Mouse (Mus musculus) heart, postnatal 0 days (tissue): Measurements from ENCODE around the gene Gpam.

ENCODE experiments used
- CTCF ChIP-seq: IDR thresholded peaks from 2 replicates; pipeline ENCODE4 v1.5.1; 2016; ENCODE audit warnings: antibody characterized with exemption, control low read depth, low read depth
- EP300 ChIP-seq: IDR thresholded peaks from 2 replicates; pipeline ENCODE4 v1.6.1; 2016; ENCODE audit warnings: antibody characterized with exemption, low read depth

DNA sequence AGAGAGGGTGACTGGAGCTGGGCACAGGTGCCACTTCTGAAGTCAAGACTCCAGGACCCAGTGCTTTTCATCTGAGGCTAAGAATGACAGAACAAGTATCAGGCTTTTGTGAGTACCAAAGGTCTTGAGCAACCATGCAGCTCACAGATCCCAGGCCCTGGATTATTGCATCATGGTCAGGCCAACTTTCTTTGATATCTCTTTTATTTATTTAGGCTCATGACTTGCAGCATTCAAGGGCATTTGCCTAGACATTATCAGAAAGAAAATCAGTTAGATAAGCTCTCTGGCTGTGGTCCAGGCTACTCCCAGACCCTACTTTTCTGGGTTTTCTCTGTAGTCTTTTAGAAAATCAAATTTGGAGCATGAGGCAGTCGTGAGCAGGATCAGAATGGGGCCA, 4.7 kb upstream of the Gpam start:
- no peak for TF ChIP-seq CTCF
- TF ChIP-seq EP300 = no peak
